Mouse (Mus musculus): ENCODE measurements around the gene Mars.
A peak's percentile ranks its signal among the peaks of the same experiment; 100 is the strongest.

DNA sequence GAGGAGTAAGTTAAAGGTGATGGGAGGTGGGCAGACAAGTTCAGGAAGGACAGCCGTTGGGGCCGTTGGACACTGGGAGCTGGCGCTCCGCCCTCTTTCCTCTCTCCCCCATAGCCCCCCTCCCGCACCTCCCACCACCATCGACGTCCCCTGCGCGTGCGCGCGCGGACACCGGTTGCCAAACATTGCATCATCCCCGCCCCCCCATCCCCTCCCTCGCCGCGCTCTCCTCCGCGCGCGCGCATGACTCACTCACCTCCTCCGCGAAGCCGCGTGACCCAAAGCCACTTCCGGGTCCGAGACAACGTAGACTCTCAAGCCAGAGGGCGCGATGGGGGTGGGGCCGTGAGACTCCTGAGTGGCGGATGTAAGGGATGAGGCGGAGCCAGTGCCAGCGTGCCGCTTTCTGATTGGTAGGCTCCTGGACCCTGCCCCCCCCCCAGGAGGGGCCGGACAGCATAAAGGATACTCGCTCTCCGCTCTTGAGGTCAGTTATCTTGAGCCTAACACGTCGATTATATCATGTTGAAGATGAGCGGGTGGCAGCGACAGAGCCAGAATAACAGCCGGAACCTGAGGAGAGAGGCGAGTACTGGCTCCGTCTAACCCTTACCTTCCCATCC lies 21.2 kb downstream of the Mars start:
- TF ChIP-seq CTCF (IDR thresholded peaks at IDR 0.05; ENCODE audit: control insufficient read depth, insufficient read depth, insufficient replicate concordance, low read depth, low read length) (no peak), POLR2A (IDR thresholded peaks at IDR 0.05; ENCODE audit: control insufficient read depth, low read depth, low read length) (peak; percentile 93)

Measured in testis, adult 2 months (tissue).